Mouse (Mus musculus): Measurements from ENCODE around the gene Plekha6. TPM values are rescaled to one million over a fixed set of nuclear protein-coding genes. Genes with fewer than 3 reads are reported as not detected.

The Plekha6 gene
- polyA plus RNA-seq, 1 experiment from 2014 or later = 6.1 TPM

- H3K27me3 ChIP-seq (ENCODE audit: control insufficient read depth, insufficient read depth, low read length) = no peaks in the 10 kb centered on the region
These were observed 36.7 kb upstream of the Plekha6 start for GRCm38 (mm10) chr1:133127328-133127727.

GRCm38 (mm10) chr1:133129471-133130221, 34.4 kb upstream of the Plekha6 start:
- H3K4me1 ChIP-seq (ENCODE audit: control insufficient read depth, insufficient read depth, low read length) = peaks cover 14% of the 10 kb centered on the region; the same call in 1 of the 2 replicates
- H3K36me3 ChIP-seq (ENCODE audit: control insufficient read depth, insufficient read depth, low read length) = peaks cover 4% of the 10 kb centered on the region; the same call in 1 of the 2 replicates
- H3K4me3 ChIP-seq (ENCODE audit: low read length) = no peak overlapping the region
- H3K27ac ChIP-seq (ENCODE audit: low read depth, low read length) = peak overlapping the region; percentile 83; the same call in 1 of the 2 replicates
- H3K4me2 ChIP-seq (replicated peaks; ENCODE audit: low read depth, low read length) = no peak overlapping the region
- H3K9ac ChIP-seq (ENCODE audit: low read depth, low read length) = no peak overlapping the region; the same call in 1 of the 2 replicates
- no peak for ATAC-seq (ENCODE audit: low FRiP score, low TSS enrichment)
- 39% methylated on average over 16 of the region's 16 CpGs for WGBS
- no peaks in the 10 kb centered on the region for H3K27me3 ChIP-seq (ENCODE audit: control insufficient read depth, insufficient read depth, low read length)
- H3K9me3 ChIP-seq (ENCODE audit: control insufficient read depth, low read length) = no peaks in the 10 kb centered on the region

More at GRCm38 (mm10) chr1:133127328-133127727, 36.7 kb upstream of the Plekha6 start:
- WGBS = 67% methylated on average over 9 of the region's 9 CpGs
- no peak for ATAC-seq (ENCODE audit: low FRiP score, low TSS enrichment)
- H3K9ac ChIP-seq (ENCODE audit: low read depth, low read length) = no peak overlapping the region
- H3K4me3 ChIP-seq (ENCODE audit: low read length) = no peak overlapping the region
- H3K4me1 ChIP-seq (ENCODE audit: control insufficient read depth, insufficient read depth, low read length) = peaks cover 10% of the 10 kb centered on the region; the same call in 1 of the 2 replicates
- H3K36me3 ChIP-seq (ENCODE audit: control insufficient read depth, insufficient read depth, low read length) = no peaks in the 10 kb centered on the region
- no peaks in the 10 kb centered on the region for H3K9me3 ChIP-seq (ENCODE audit: control insufficient read depth, low read length)
- no peak overlapping the region for H3K27ac ChIP-seq (ENCODE audit: low read depth, low read length)
- H3K4me2 ChIP-seq (replicated peaks; ENCODE audit: low read depth, low read length) = no peak overlapping the region

GRCm38 (mm10) chr1:133130638-133131560, 33.1 kb upstream of the Plekha6 start, which contains the start of gene Ppp1r15b:
Ppp1r15b (plus strand) TSS chr1:133131143.
- H3K4me1 ChIP-seq (ENCODE audit: control insufficient read depth, insufficient read depth, low read length) = peaks cover 17% of the 10 kb centered on the region
- H3K4me2 ChIP-seq (replicated peaks; ENCODE audit: low read depth, low read length) = peak within 1 kb of the TSS; percentile 97
- H3K27me3 ChIP-seq (ENCODE audit: control insufficient read depth, insufficient read depth, low read length) = no peaks in the 10 kb centered on the region
- peak within 1 kb of the TSS; percentile 92 for H3K27ac ChIP-seq (ENCODE audit: low read depth, low read length)
- peak; percentile 99 for ATAC-seq (ENCODE audit: low FRiP score, low TSS enrichment)
- H3K4me3 ChIP-seq (ENCODE audit: low read length) = peak within 1 kb of the TSS; percentile 96
- peaks cover 10% of the 10 kb centered on the region; the same call in 1 of the 2 replicates for H3K36me3 ChIP-seq (ENCODE audit: control insufficient read depth, insufficient read depth, low read length)
- WGBS = under 1% methylated on average over 71 of the region's 72 CpGs
- no peaks in the 10 kb centered on the region for H3K9me3 ChIP-seq (ENCODE audit: control insufficient read depth, low read length)
- peak within 1 kb of the TSS; percentile 97 for H3K9ac ChIP-seq (ENCODE audit: low read depth, low read length)

- peaks cover 19% of the 10 kb centered on the region for H3K4me1 ChIP-seq (ENCODE audit: control insufficient read depth, insufficient read depth, low read length)
- H3K9ac ChIP-seq (ENCODE audit: low read depth, low read length) = peak overlapping the region; percentile 97
- H3K27ac ChIP-seq (ENCODE audit: low read depth, low read length) = peak overlapping the region; percentile 92
- H3K4me2 ChIP-seq (replicated peaks; ENCODE audit: low read depth, low read length) = peak overlapping the region; percentile 97
- no peaks in the 10 kb centered on the region for H3K9me3 ChIP-seq (ENCODE audit: control insufficient read depth, low read length)
- peak overlapping the region; percentile 96 for H3K4me3 ChIP-seq (ENCODE audit: low read length)
- peaks cover 14% of the 10 kb centered on the region; the same call in 1 of the 2 replicates for H3K36me3 ChIP-seq (ENCODE audit: control insufficient read depth, insufficient read depth, low read length)
- under 1% methylated on average over 33 of the region's 35 CpGs for WGBS
- H3K27me3 ChIP-seq (ENCODE audit: control insufficient read depth, insufficient read depth, low read length) = no peaks in the 10 kb centered on the region
- no peak for ATAC-seq (ENCODE audit: low FRiP score, low TSS enrichment)
These were observed 32.5 kb upstream of the Plekha6 start for GRCm38 (mm10) chr1:133131561-133131905.

- WGBS = 0% methylated on average over 11 of the region's 11 CpGs
- H3K9me3 ChIP-seq (ENCODE audit: control insufficient read depth, low read length) = no peaks in the 10 kb centered on the region
- no peaks in the 10 kb centered on the region for H3K27me3 ChIP-seq (ENCODE audit: control insufficient read depth, insufficient read depth, low read length)
- peak overlapping the region; percentile 97 for H3K9ac ChIP-seq (ENCODE audit: low read depth, low read length)
- H3K4me2 ChIP-seq (replicated peaks; ENCODE audit: low read depth, low read length) = peak overlapping the region; percentile 97
- H3K4me1 ChIP-seq (ENCODE audit: control insufficient read depth, insufficient read depth, low read length) = peaks cover 19% of the 10 kb centered on the region
- peak overlapping the region; percentile 92 for H3K27ac ChIP-seq (ENCODE audit: low read depth, low read length)
- peaks cover 18% of the 10 kb centered on the region; the same call in 1 of the 2 replicates for H3K36me3 ChIP-seq (ENCODE audit: control insufficient read depth, insufficient read depth, low read length)
- H3K4me3 ChIP-seq (ENCODE audit: low read length) = peak overlapping the region; percentile 96
- no peak for ATAC-seq (ENCODE audit: low FRiP score, low TSS enrichment)
These were observed 32.1 kb upstream of the Plekha6 start for GRCm38 (mm10) chr1:133131936-133132335.

- WGBS = 10% methylated on average over 26 of the region's 26 CpGs
- Histone ChIP-seq H3K4me2 (replicated peaks; ENCODE audit: low read depth, low read length) (peak overlapping the region; percentile 97), H3K9ac (ENCODE audit: low read depth, low read length) (peak overlapping the region; percentile 97), H3K9me3 (ENCODE audit: control insufficient read depth, low read length) (no peaks in the 10 kb centered on the region), H3K4me3 (ENCODE audit: low read length) (peak overlapping the region; percentile 96), H3K36me3 (ENCODE audit: control insufficient read depth, insufficient read depth, low read length) (peaks cover 25% of the 10 kb centered on the region), H3K27me3 (ENCODE audit: control insufficient read depth, insufficient read depth, low read length) (no peaks in the 10 kb centered on the region), H3K4me1 (ENCODE audit: control insufficient read depth, insufficient read depth, low read length) (peaks cover 19% of the 10 kb centered on the region), H3K27ac (ENCODE audit: low read depth, low read length) (no peak overlapping the region; the same call in 1 of the 2 replicates)
- no peak for ATAC-seq (ENCODE audit: low FRiP score, low TSS enrichment)
These were observed 31.4 kb upstream of the Plekha6 start for GRCm38 (mm10) chr1:133132388-133133326.

- Histone ChIP-seq H3K27ac (ENCODE audit: low read depth, low read length) (no peak overlapping the region), H3K36me3 (ENCODE audit: control insufficient read depth, insufficient read depth, low read length) (peaks cover 33% of the 10 kb centered on the region), H3K9ac (ENCODE audit: low read depth, low read length) (peak overlapping the region; percentile 97), H3K4me1 (ENCODE audit: control insufficient read depth, insufficient read depth, low read length) (peaks cover 19% of the 10 kb centered on the region), H3K4me3 (ENCODE audit: low read length) (peak overlapping the region; percentile 96), H3K4me2 (replicated peaks; ENCODE audit: low read depth, low read length) (peak overlapping the region; percentile 97), H3K9me3 (ENCODE audit: control insufficient read depth, low read length) (no peaks in the 10 kb centered on the region), H3K27me3 (ENCODE audit: control insufficient read depth, insufficient read depth, low read length) (no peaks in the 10 kb centered on the region)
- 4% methylated on average over 2 of the region's 2 CpGs for WGBS
- no peak for ATAC-seq (ENCODE audit: low FRiP score, low TSS enrichment)
These were observed 30.6 kb upstream of the Plekha6 start for GRCm38 (mm10) chr1:133133425-133133824.

- Histone ChIP-seq H3K4me1 (ENCODE audit: control insufficient read depth, insufficient read depth, low read length) (peaks cover 19% of the 10 kb centered on the region), H3K4me3 (ENCODE audit: low read length) (peak overlapping the region; percentile 96), H3K27me3 (ENCODE audit: control insufficient read depth, insufficient read depth, low read length) (no peaks in the 10 kb centered on the region), H3K4me2 (replicated peaks; ENCODE audit: low read depth, low read length) (peak overlapping the region; percentile 97), H3K36me3 (ENCODE audit: control insufficient read depth, insufficient read depth, low read length) (peaks cover 39% of the 10 kb centered on the region), H3K9ac (ENCODE audit: low read depth, low read length) (peak overlapping the region; percentile 97), H3K9me3 (ENCODE audit: control insufficient read depth, low read length) (no peaks in the 10 kb centered on the region), H3K27ac (ENCODE audit: low read depth, low read length) (no peak overlapping the region)
- ATAC-seq (ENCODE audit: low FRiP score, low TSS enrichment) = no peak
- 7% methylated on average over 4 of the region's 4 CpGs for WGBS
These were observed 29.9 kb upstream of the Plekha6 start for GRCm38 (mm10) chr1:133134071-133134470.

All from kidney, embryonic 14.5 days (tissue).